Mouse (Mus musculus) heart, postnatal 0 days (tissue): ENCODE results near the gene Pex26.

ENCODE experiments used
- CTCF ChIP-seq: IDR thresholded peaks from 2 replicates; pipeline ENCODE4 v1.5.1; 2016; ENCODE audit warnings: antibody characterized with exemption, control low read depth, low read depth
- EP300 ChIP-seq: IDR thresholded peaks from 2 replicates; pipeline ENCODE4 v1.6.1; 2016; ENCODE audit warnings: antibody characterized with exemption, low read depth

- TF ChIP-seq CTCF, result no peak
- no peak for TF ChIP-seq EP300
Observed at GRCm38 (mm10) chr6:121145010-121145604, 38.4 kb upstream of the Pex26 start.
